Mouse (Mus musculus): ENCODE data around the gene Fbxo28. TPM values are rescaled to one million over a fixed set of nuclear protein-coding genes. Genes with fewer than 3 reads are reported as not detected.

Gene Fbxo28
- total and polyA plus RNA-seq, 3 experiments = 16.3 to 72.5 (median 17.2) TPM

- no peak for DNase-seq (ENCODE audit: low read depth, low spot score)
- Histone ChIP-seq H3K36me3 (ENCODE audit: control insufficient read depth in 1 of 2, insufficient read depth in 2 of 2, low read length in 2 of 2) (peaks cover 0 to 7% of the 10 kb centered on the region in 2 experiments), H3K4me1 (ENCODE audit: control insufficient read depth in 1 of 2, insufficient read depth in 2 of 2, low read length in 2 of 2) (no peaks in the 10 kb centered on the region), H3K79me2 (ENCODE audit: control insufficient read depth, insufficient read depth, low read length, poor library complexity) (no peaks in the 10 kb centered on the region), H3K27me3 (ENCODE audit: control insufficient read depth in 1 of 2, insufficient read depth in 2 of 2, low read length in 2 of 2) (no peaks in the 10 kb centered on the region), H3K27ac (ENCODE audit: control insufficient read depth, low read depth, low read length) (no peak overlapping the region), H3K9ac (ENCODE audit: control insufficient read depth, low read depth, low read length, poor library complexity, severe bottlenecking) (no peak overlapping the region), H3K9me3 (replicated peaks; ENCODE audit: insufficient read depth, low read length) (no peaks in the 10 kb centered on the region), H3K4me3 (ENCODE audit: control insufficient read depth in 1 of 2, insufficient read depth in 1 of 2, low read depth in 2 of 2, low read length in 2 of 2) (no peak overlapping the region)
- TF ChIP-seq POLR2AphosphoS2 (IDR thresholded peaks at IDR 0.05; ENCODE audit: low read length) (no peak), MYC (IDR thresholded peaks at IDR 0.05; ENCODE audit: low read depth, low read length) (no peak), E2F4 (IDR thresholded peaks at IDR 0.05; ENCODE audit: borderline replicate concordance, low read depth, low read length) (no peak), CHD2 (IDR thresholded peaks at IDR 0.05; ENCODE audit: low read length) (no peak), HCFC1 (IDR thresholded peaks at IDR 0.05; ENCODE audit: low read depth, low read length) (no peak), RCOR1 (IDR thresholded peaks at IDR 0.05; ENCODE audit: low read depth, low read length) (no peak), NELFE (IDR thresholded peaks at IDR 0.05; ENCODE audit: low read depth, low read length) (no peak), TAL1 (IDR thresholded peaks at IDR 0.05; ENCODE audit: low read length) (no peak), USF2 (IDR thresholded peaks at IDR 0.05; ENCODE audit: borderline replicate concordance in 1 of 2, insufficient read depth in 1 of 2, low read depth in 1 of 2, low read length in 2 of 2) (no peak), NRF1 (IDR thresholded peaks at IDR 0.05; ENCODE audit: insufficient read depth, low read depth, low read length, poor library complexity, severe bottlenecking) (no peak), TCF12 (IDR thresholded peaks at IDR 0.05; ENCODE audit: low read depth, low read length) (no peak), TBP (IDR thresholded peaks at IDR 0.05; ENCODE audit: low read depth, low read length) (no peak), SMC3 (IDR thresholded peaks at IDR 0.05; ENCODE audit: low read depth, low read length) (no peak)
Observed at GRCm38 (mm10) chr1:182314201-182314600, 27.2 kb downstream of the Fbxo28 start.

GRCm38 (mm10) chr1:182313181-182313580, 28.2 kb downstream of the Fbxo28 start:
- no peak for TF ChIP-seq NRF1 (IDR thresholded peaks at IDR 0.05; ENCODE audit: insufficient read depth, low read depth, low read length, poor library complexity, severe bottlenecking)
- no peak for TF ChIP-seq BHLHE40 (IDR thresholded peaks at IDR 0.05; ENCODE audit: borderline replicate concordance, low read depth, low read length)
- TF ChIP-seq POLR2AphosphoS2 (IDR thresholded peaks at IDR 0.05; ENCODE audit: low read length) = no peak
- TF ChIP-seq USF2 (IDR thresholded peaks at IDR 0.05; ENCODE audit: borderline replicate concordance in 1 of 2, insufficient read depth in 1 of 2, low read depth in 1 of 2, low read length in 2 of 2) = no peak
- no peak for TF ChIP-seq MAZ (IDR thresholded peaks at IDR 0.05; ENCODE audit: low read depth, low read length)
- no peak for TF ChIP-seq CTCF (IDR thresholded peaks at IDR 0.05 in 2 of 3, conservative IDR thresholded peaks at IDR 0.05 in 1 of 3; ENCODE audit: control insufficient read depth in 1 of 3, insufficient read depth in 1 of 3, low read depth in 2 of 3, low read length in 3 of 3, poor library complexity in 1 of 3, severe bottlenecking in 1 of 3)
- no peak for TF ChIP-seq NELFE (IDR thresholded peaks at IDR 0.05; ENCODE audit: low read depth, low read length)
- no peak for TF ChIP-seq CHD2 (IDR thresholded peaks at IDR 0.05; ENCODE audit: low read length)
- no peak for TF ChIP-seq SMC3 (IDR thresholded peaks at IDR 0.05; ENCODE audit: low read depth, low read length)
- TF ChIP-seq MXI1 (IDR thresholded peaks at IDR 0.05; ENCODE audit: low read depth, low read length) = no peak
- no peak for TF ChIP-seq MYB (IDR thresholded peaks at IDR 0.05; ENCODE audit: low read depth, low read length)
- no peak for TF ChIP-seq KAT2A (conservative IDR thresholded peaks at IDR 0.05; ENCODE audit: low read depth, low read length)
- TF ChIP-seq ZMIZ1 (IDR thresholded peaks at IDR 0.05; ENCODE audit: low read depth, low read length) = no peak
- no peak for TF ChIP-seq RCOR1 (IDR thresholded peaks at IDR 0.05; ENCODE audit: low read depth, low read length)
- no peak overlapping the region for H3K9ac ChIP-seq (ENCODE audit: control insufficient read depth, low read depth, low read length, poor library complexity, severe bottlenecking)
- no peaks in the 10 kb centered on the region for H3K27me3 ChIP-seq (ENCODE audit: control insufficient read depth in 1 of 2, insufficient read depth in 2 of 2, low read length in 2 of 2)
- H3K4me3 ChIP-seq (ENCODE audit: control insufficient read depth in 1 of 2, insufficient read depth in 1 of 2, low read depth in 2 of 2, low read length in 2 of 2) = no peak overlapping the region
- H3K4me1 ChIP-seq (ENCODE audit: control insufficient read depth in 1 of 2, insufficient read depth in 2 of 2, low read length in 2 of 2) = no peaks in the 10 kb centered on the region
- H3K79me2 ChIP-seq (ENCODE audit: control insufficient read depth, insufficient read depth, low read length, poor library complexity) = no peaks in the 10 kb centered on the region
- DNase-seq (ENCODE audit: low read depth, low spot score) = no peak
- H3K36me3 ChIP-seq (ENCODE audit: control insufficient read depth in 1 of 2, insufficient read depth in 2 of 2, low read length in 2 of 2) = peaks cover 0 to 7% of the 10 kb centered on the region in 2 experiments
- H3K27ac ChIP-seq (ENCODE audit: control insufficient read depth, low read depth, low read length) = no peak overlapping the region
- H3K9me3 ChIP-seq (replicated peaks; ENCODE audit: insufficient read depth, low read length) = no peaks in the 10 kb centered on the region

Data from MEL (cell line).